Mouse (Mus musculus): ENCODE data around the gene Rnf44. TPM values are rescaled to one million over a fixed set of nuclear protein-coding genes. Genes with fewer than 3 reads are reported as not detected.

The Rnf44 gene
- 84.4 TPM for polyA plus RNA-seq (2017; shearing (Covaris generic))

DNA sequence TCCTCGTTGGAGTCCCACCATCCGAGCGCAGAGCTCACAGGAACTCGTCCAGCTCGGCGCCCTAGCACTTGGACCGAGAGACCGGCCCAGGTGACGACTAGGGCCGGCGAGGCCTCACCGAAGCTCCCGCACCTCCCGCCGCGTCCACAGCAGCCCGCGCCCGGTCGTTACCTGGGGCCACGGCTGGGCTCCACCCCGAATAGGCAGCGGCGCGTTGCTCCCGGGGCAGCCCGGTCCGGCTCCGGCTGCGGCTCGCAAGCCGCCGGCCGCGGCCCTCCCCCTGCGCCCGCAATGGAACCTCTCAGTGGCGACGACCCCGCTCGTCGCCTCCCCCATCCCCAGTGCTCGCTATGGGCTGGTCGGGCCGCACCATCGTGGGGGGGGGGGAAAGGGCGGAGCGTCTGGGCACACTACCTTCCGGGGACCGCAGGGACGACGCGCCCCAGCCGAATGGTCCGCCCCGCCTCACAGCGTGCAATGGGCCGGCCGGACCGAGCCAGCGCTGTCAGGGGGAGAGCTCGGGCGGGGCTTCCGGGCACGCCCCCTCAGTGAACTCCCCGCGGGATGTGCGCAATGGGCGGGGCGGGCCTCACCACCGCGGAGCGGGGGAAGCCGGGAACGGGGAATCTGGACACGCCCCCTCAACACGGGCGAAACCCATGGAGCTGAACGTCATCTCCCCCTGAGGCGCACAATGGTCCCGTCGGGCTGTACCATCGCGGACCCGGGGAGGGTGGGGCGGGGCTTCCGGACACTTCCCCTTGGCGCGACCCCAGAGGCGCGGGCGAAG lies at the start of gene Rnf44:
TSS of gene Rnf44 (minus strand) at position 350 of the 790 bp plus-strand sequence.

DNA sequence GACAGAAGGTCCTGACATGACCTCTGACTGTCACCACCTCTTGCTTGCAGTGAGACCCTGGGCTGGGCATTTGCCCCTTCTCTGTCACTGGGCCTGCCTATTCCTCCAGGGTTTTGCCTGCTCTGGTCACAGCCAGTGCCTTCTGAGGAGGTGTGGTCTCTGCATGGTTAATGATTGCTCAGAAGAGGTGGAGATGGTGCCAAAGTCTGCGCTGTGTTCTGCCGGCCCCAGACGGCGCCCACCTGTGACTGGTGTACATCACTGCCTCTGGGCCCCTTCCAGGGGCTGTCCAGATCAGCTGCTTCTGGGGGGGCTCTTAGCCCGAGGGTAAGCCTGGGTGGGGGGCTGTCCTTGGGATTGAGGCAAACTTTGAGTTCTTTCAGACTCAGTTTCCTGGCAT lies 7.5 kb upstream of the Rnf44 start, which contains the start of gene Cdhr2:
TSS of gene Cdhr2 (plus strand) at position 219 of the 400 bp plus-strand sequence.

Other genes with a start within 250 kb of the Rnf44 start
- gene Thoc3, start 225.1 kb downstream of the Rnf44 start, polyA plus RNA-seq (2017; shearing (Covaris generic)), result 52.6 TPM
- 21.3 TPM for gene Simc1, start 190.1 kb downstream of the Rnf44 start, polyA plus RNA-seq (2017; shearing (Covaris generic))
- 71.0 TPM for gene 4833439L19Rik, start 128.5 kb downstream of the Rnf44 start, polyA plus RNA-seq (2017; shearing (Covaris generic))
- gene Arl10, start 118.9 kb downstream of the Rnf44 start, polyA plus RNA-seq (2017; shearing (Covaris generic)), result 10.0 TPM
- 56.9 TPM for gene Nop16, start 103.8 kb downstream of the Rnf44 start, polyA plus RNA-seq (2017; shearing (Covaris generic))
- gene Higd2a, start 103.7 kb downstream of the Rnf44 start, polyA plus RNA-seq (2017; shearing (Covaris generic)), result 164 TPM
- gene Cltb, start 82.6 kb downstream of the Rnf44 start, polyA plus RNA-seq (2017; shearing (Covaris generic)), result 44.0 TPM
- gene Faf2, start 72.1 kb downstream of the Rnf44 start, polyA plus RNA-seq (2017; shearing (Covaris generic)), result 86.5 TPM
- gene Cdhr2, start 7.6 kb upstream of the Rnf44 start, polyA plus RNA-seq (2017; shearing (Covaris generic)), result not detected
- not detected for gene Gprin1, start 56.0 kb upstream of the Rnf44 start, polyA plus RNA-seq (2017; shearing (Covaris generic))
- gene Sncb, start 72.7 kb upstream of the Rnf44 start, polyA plus RNA-seq (2017; shearing (Covaris generic)), result 0.35 TPM
- not detected for gene Eif4e1b, start 90.1 kb upstream of the Rnf44 start, polyA plus RNA-seq (2017; shearing (Covaris generic))
- 4.2 TPM for gene Tspan17, start 95.5 kb upstream of the Rnf44 start, polyA plus RNA-seq (2017; shearing (Covaris generic))

All from CD4-positive, CD25-positive, alpha-beta regulatory T cell (primary cell).